Mouse (Mus musculus): Measurements from ENCODE around the gene Cxcl15.

GRCm38 (mm10) chr5:90775562-90775961 lies 18.8 kb upstream of the Cxcl15 start:
- no peak for TF ChIP-seq CTCF (IDR thresholded peaks at IDR 0.05; ENCODE audit: control insufficient read depth, insufficient read depth, insufficient read length)
- TF ChIP-seq MAX (IDR thresholded peaks at IDR 0.05), result no peak
- no peak for TF ChIP-seq MYOD1 (IDR thresholded peaks at IDR 0.05; ENCODE audit: control insufficient read depth, insufficient read length, low read depth)

Measured in C2C12 (cell line).